Mouse (Mus musculus): ENCODE measurements at regions not wholly inside any gene's neighbourhood (a gene's known extent, or its start where the extent isn't known, plus 50 kb on each side); places are given as distances from the start of the nearest gene placed in this dataset.

- TF ChIP-seq GATA4 (IDR thresholded peaks at IDR 0.05; ENCODE audit: insufficient replicate concordance, low read length), result no peak
Measured at GRCm38 (mm10) chr3:54570501-54570900, 122.1 kb upstream of the Supt20 start.

- no peak for TF ChIP-seq GATA4 (IDR thresholded peaks at IDR 0.05; ENCODE audit: insufficient replicate concordance, low read length)
Measured at GRCm38 (mm10) chr3:54577851-54578250, 114.8 kb upstream of the Supt20 start.

DNA sequence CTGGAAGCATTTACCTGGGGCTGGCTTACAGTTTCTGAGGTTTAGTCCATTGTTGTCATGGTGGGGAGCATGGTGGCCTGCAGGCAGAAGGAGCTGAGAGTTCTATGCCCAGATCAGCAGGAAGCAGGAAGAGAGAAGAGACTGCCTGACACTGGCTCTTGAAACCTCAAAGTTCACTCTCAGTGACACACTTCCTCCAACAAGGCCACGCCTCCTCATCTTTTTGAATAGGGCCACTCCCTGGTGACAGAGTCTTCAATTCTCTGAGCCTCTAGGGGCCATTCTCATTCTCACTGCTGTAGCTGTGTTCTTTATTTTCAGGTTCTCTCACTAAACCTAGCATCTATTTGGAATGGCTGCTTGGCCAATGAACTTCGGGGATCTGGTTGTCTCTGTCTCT is 113.2 kb upstream of the Supt20 start:
- no peak for TF ChIP-seq GATA4 (IDR thresholded peaks at IDR 0.05; ENCODE audit: insufficient replicate concordance, low read length)

- no peak for TF ChIP-seq GATA4 (IDR thresholded peaks at IDR 0.05; ENCODE audit: insufficient replicate concordance, low read length)
Measured at GRCm38 (mm10) chr3:54580339-54580738, 112.3 kb upstream of the Supt20 start.

GRCm38 (mm10) chr3:54587127-54587995 is 105.2 kb upstream of the Supt20 start:
- TF ChIP-seq GATA4 (IDR thresholded peaks at IDR 0.05; ENCODE audit: insufficient replicate concordance, low read length), result no peak

DNA sequence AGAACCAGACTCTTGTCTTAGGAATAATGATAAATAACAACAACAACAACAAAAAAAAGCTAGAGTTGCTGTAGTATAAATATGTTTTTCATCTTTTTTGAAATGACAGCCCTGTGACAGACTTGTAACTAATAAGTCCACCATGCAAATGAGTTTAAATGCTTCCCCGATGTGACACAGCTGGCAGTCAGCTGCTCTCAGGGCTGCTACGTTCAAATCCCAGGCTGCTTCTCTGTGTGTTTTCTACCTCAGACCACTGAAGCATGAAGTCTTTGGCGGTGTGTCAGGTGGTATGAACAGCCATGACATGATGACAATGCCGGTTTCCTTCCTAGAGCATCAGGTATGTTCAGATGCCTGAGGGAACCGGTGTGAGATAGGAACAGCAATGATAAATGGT is 104.4 kb upstream of the Supt20 start:
- TF ChIP-seq GATA4 (IDR thresholded peaks at IDR 0.05; ENCODE audit: insufficient replicate concordance, low read length), result no peak

DNA sequence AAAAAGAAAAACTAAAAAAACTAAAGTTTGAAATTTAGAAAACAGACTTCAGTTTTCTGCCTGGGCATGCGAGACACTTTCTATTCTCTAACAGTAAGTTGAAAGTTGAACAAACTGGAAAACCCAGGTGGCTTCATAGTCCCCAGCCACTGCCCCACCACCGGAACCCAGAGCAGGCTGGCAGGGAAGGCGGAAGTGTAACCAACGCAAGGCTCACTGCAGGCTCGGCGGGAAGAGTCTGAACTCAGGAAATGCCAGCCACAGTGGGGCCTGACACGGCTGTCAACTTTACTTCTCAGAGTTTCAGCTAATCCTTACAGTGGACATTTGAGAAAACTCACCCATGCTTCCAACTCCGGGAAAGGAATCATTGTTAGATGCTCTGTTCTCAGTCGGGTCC is 102.6 kb upstream of the Supt20 start:
- no peak for TF ChIP-seq GATA4 (IDR thresholded peaks at IDR 0.05; ENCODE audit: insufficient replicate concordance, low read length)

GRCm38 (mm10) chr3:54591160-54591559 is 101.4 kb upstream of the Supt20 start:
- no peak for TF ChIP-seq GATA4 (IDR thresholded peaks at IDR 0.05; ENCODE audit: insufficient replicate concordance, low read length)

DNA sequence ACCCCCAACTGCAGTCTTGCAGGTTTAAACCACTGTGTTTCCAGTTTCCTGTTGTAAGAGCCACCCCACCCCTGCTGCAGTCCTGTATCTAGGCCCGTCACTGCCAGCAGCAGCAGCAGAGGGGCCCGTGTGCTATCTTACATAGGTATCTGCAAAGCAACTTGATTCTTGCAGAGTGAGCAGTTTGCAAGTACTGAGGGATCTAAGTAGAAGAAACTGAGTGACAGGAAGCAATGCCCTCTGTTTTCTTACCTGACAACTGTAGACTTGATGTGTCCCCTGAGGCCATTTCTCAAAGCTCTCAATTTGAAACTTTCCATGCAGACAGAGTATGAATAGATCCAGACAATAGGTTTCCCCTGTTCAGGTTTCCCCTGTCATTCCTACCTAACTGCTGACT is 100.5 kb upstream of the Supt20 start:
- no peak for TF ChIP-seq GATA4 (IDR thresholded peaks at IDR 0.05; ENCODE audit: insufficient replicate concordance, low read length)

- TF ChIP-seq GATA4 (IDR thresholded peaks at IDR 0.05; ENCODE audit: insufficient replicate concordance, low read length), result no peak
Measured at GRCm38 (mm10) chr3:54592655-54593428, 99.8 kb upstream of the Supt20 start.

GRCm38 (mm10) chr3:54595193-54595592 is 97.4 kb upstream of the Supt20 start:
- TF ChIP-seq GATA4 (IDR thresholded peaks at IDR 0.05; ENCODE audit: insufficient replicate concordance, low read length), result no peak

GRCm38 (mm10) chr3:54597326-54598274 is 95.0 kb upstream of the Supt20 start:
- no peak for TF ChIP-seq GATA4 (IDR thresholded peaks at IDR 0.05; ENCODE audit: insufficient replicate concordance, low read length)

DNA sequence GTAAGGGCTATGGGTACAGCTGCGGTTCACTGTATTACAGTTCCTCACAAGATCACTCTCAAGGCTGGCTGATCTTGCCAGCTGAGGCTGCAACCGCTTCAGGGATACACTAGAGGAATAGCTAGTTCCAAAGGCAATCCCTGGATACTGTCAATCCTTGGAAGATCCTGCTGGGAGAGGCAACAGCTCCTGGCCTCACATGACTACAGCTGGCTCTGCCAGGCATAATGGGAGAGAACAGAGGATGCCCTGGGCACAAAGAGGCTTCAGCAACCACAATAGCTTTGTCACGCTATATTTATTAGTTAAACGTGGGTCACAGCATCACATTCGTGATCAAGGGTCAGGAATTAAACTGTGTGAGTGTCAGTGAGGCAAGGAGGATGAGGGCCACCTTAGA is 94.3 kb upstream of the Supt20 start:
- no peak for TF ChIP-seq GATA4 (IDR thresholded peaks at IDR 0.05; ENCODE audit: insufficient replicate concordance, low read length)

GRCm38 (mm10) chr3:54604705-54605379 is 87.8 kb upstream of the Supt20 start:
- no peak for TF ChIP-seq GATA4 (IDR thresholded peaks at IDR 0.05; ENCODE audit: insufficient replicate concordance, low read length)

Data from liver, adult (tissue).